Mouse (Mus musculus) forebrain, embryonic 16.5 days (tissue): ENCODE data around the gene Scel. TPM values are rescaled to one million over a fixed set of nuclear protein-coding genes. Genes with fewer than 3 reads are reported as not detected.

Experiments used
- ATAC-seq: fragments of 200-750 bp; cut with Nextera tagmentation; 2 replicates; pipeline ENCODE4 v1.8.0; 2017; ENCODE audit warnings: mild to moderate bottlenecking, moderate library complexity
- H3K27ac ChIP-seq: fragments of 300-500 bp; sonication (generic); 2 replicates; pipeline ENCODE4 v1.5.1; 2014; ENCODE audit warnings: low read length, control low read depth
- H3K27me3 ChIP-seq: fragments of 300-500 bp; sonication (generic); replicated peaks from 2 replicates; pipeline ENCODE4 v1.6.1; 2014; ENCODE audit warnings: low read length; ENCODE audit not compliant: control insufficient read depth, insufficient read depth
- H3K36me3 ChIP-seq: fragments of 300-500 bp; sonication (generic); 2 replicates; pipeline ENCODE4 v1.6.1; 2014; ENCODE audit not compliant: control insufficient read depth, insufficient read depth
- H3K4me1 ChIP-seq: fragments of 300-500 bp; sonication (generic); replicated peaks from 2 replicates; pipeline ENCODE4 v1.6.1; 2014; ENCODE audit warnings: low read length; ENCODE audit not compliant: control insufficient read depth, insufficient read depth
- H3K4me2 ChIP-seq: fragments of 300-500 bp; sonication (generic); 2 replicates; pipeline ENCODE4 v1.6.1; 2014; ENCODE audit warnings: mild to moderate bottlenecking, low read length, control low read depth
- H3K4me3 ChIP-seq: fragments of 300-500 bp; sonication (generic); replicated peaks from 2 replicates; pipeline ENCODE4 v1.5.1; 2014; ENCODE audit warnings: mild to moderate bottlenecking, low read length, control low read depth
- H3K9ac ChIP-seq: fragments of 300-500 bp; sonication (generic); replicated peaks from 2 replicates; pipeline ENCODE4 v1.6.1; 2014; ENCODE audit warnings: low read depth, low read length, control low read depth
- H3K9me3 ChIP-seq: fragments of 300-500 bp; sonication (generic); 2 replicates; pipeline ENCODE4 v1.6.1; 2016; ENCODE audit warnings: low read length; ENCODE audit not compliant: control insufficient read depth
- WGBS: fragments of 180-500 bp; shearing (Covaris S2); extraction: QIAGEN DNeasy Blood & Tissue Kit; methylation state at CpG from one replicate; pipeline ENCODE4 v1.1.7; 2014; 5-methylcytosine and 5-hydroxymethylcytosine counted together
- polyA plus RNA-seq: library from polyadenylated mRNA; unstranded; fragments of >200 nt; fragmentation: Nextera tagmentation; extraction: Ambion mirVana; gene quantifications from 2 replicates; pipeline ENCODE4 v1.2.1, GENCODE M21; 2015

The Scel gene
- polyA plus RNA-seq, 1 experiment from 2014 or later = not detected

- Histone ChIP-seq H3K4me2 (no peak overlapping the region), H3K4me3 (no peak overlapping the region), H3K9me3 (no peaks in the 10 kb centered on the region), H3K27me3 (no peaks in the 10 kb centered on the region), H3K4me1 (0 out of 2 replicates have a peak, but pooled peaks cover 5% of the 10 kb centered on the region), H3K27ac (no peak overlapping the region), H3K9ac (no peak overlapping the region), H3K36me3 (no peaks in the 10 kb centered on the region)
- no peak for ATAC-seq
- WGBS = 86% methylated on average over 7 of the region's 7 CpGs
Observed at GRCm38 (mm10) chr14:103575854-103576253, 62.7 kb downstream of the Scel start.

GRCm38 (mm10) chr14:103577011-103577410, 63.9 kb downstream of the Scel start:
- no peaks in the 10 kb centered on the region for H3K9me3 ChIP-seq
- H3K9ac ChIP-seq = no peak overlapping the region
- H3K4me1 ChIP-seq = no peaks in the 10 kb centered on the region
- no peaks in the 10 kb centered on the region for H3K36me3 ChIP-seq
- H3K27me3 ChIP-seq = no peaks in the 10 kb centered on the region
- no peak overlapping the region for H3K4me3 ChIP-seq
- no peak for ATAC-seq
- no peak overlapping the region for H3K4me2 ChIP-seq
- H3K27ac ChIP-seq = no peak overlapping the region

- no peak for ATAC-seq
Observed at GRCm38 (mm10) chr14:103586662-103587061, 73.5 kb downstream of the Scel start.

GRCm38 (mm10) chr14:103587208-103587900, 74.2 kb downstream of the Scel start:
- H3K4me1 ChIP-seq = 0 out of 2 replicates have a peak, but pooled peaks cover 2% of the 10 kb centered on the region
- no peak overlapping the region for H3K4me3 ChIP-seq
- no peak overlapping the region for H3K4me2 ChIP-seq
- H3K27ac ChIP-seq = no peak overlapping the region
- no peaks in the 10 kb centered on the region for H3K27me3 ChIP-seq
- H3K9me3 ChIP-seq = no peaks in the 10 kb centered on the region; the same call in 1 of the 2 replicates
- H3K9ac ChIP-seq = no peak overlapping the region
- WGBS = 24% methylated on average over 10 of the region's 10 CpGs
- ATAC-seq = peak; percentile 69
- no peaks in the 10 kb centered on the region for H3K36me3 ChIP-seq

More at GRCm38 (mm10) chr14:103586662-103587061, 73.5 kb downstream of the Scel start:
- Histone ChIP-seq H3K4me2 (no peak overlapping the region), H3K27me3 (no peaks in the 10 kb centered on the region), H3K4me1 (0 out of 2 replicates have a peak, but pooled peaks cover 2% of the 10 kb centered on the region), H3K4me3 (no peak overlapping the region), H3K27ac (no peak overlapping the region), H3K36me3 (no peaks in the 10 kb centered on the region), H3K9me3 (no peaks in the 10 kb centered on the region; the same call in 1 of the 2 replicates), H3K9ac (no peak overlapping the region)
- WGBS = 21% methylated on average over 4 of the region's 4 CpGs

- peak overlapping the region; percentile 8 for H3K4me2 ChIP-seq
Observed at GRCm38 (mm10) chr14:103589819-103590218, 76.7 kb downstream of the Scel start.

GRCm38 (mm10) chr14:103595870-103596269, 82.7 kb downstream of the Scel start:
- Histone ChIP-seq H3K36me3 (no peaks in the 10 kb centered on the region), H3K27me3 (no peaks in the 10 kb centered on the region), H3K9me3 (no peaks in the 10 kb centered on the region), H3K4me3 (no peak overlapping the region), H3K4me2 (no peak overlapping the region), H3K27ac (no peak overlapping the region), H3K9ac (no peak overlapping the region), H3K4me1 (no peaks in the 10 kb centered on the region)
- no peak for ATAC-seq
- 64% methylated on average over 5 of the region's 5 CpGs for WGBS

More at GRCm38 (mm10) chr14:103589819-103590218, 76.7 kb downstream of the Scel start:
- H3K27ac ChIP-seq = no peak overlapping the region
- 0 out of 2 replicates have a peak, but pooled peaks cover 2% of the 10 kb centered on the region for H3K4me1 ChIP-seq
- ATAC-seq = peak; percentile 88
- H3K36me3 ChIP-seq = no peaks in the 10 kb centered on the region
- H3K9ac ChIP-seq = no peak overlapping the region
- no peaks in the 10 kb centered on the region for H3K9me3 ChIP-seq
- 50% methylated on average over 7 of the region's 7 CpGs for WGBS
- no peak overlapping the region for H3K4me3 ChIP-seq
- H3K27me3 ChIP-seq = no peaks in the 10 kb centered on the region

- WGBS = 85% methylated on average over 8 of the region's 8 CpGs
- H3K27ac ChIP-seq = no peak overlapping the region
- no peak for ATAC-seq
- H3K9ac ChIP-seq = no peak overlapping the region
- no peak overlapping the region for H3K4me3 ChIP-seq
- no peaks in the 10 kb centered on the region for H3K27me3 ChIP-seq
- H3K36me3 ChIP-seq = no peaks in the 10 kb centered on the region
- no peaks in the 10 kb centered on the region for H3K4me1 ChIP-seq
- H3K9me3 ChIP-seq = no peaks in the 10 kb centered on the region
- no peak overlapping the region for H3K4me2 ChIP-seq
Observed at GRCm38 (mm10) chr14:103608063-103608462, 94.9 kb downstream of the Scel start.

GRCm38 (mm10) chr14:103613573-103614271, 100.6 kb downstream of the Scel start:
- WGBS = 37% methylated on average over 6 of the region's 6 CpGs
- Histone ChIP-seq H3K27ac (peak overlapping the region; percentile 68), H3K4me2 (no peak overlapping the region), H3K9ac (no peak overlapping the region), H3K4me3 (no peak overlapping the region), H3K27me3 (no peaks in the 10 kb centered on the region), H3K4me1 (no peaks in the 10 kb centered on the region), H3K9me3 (no peaks in the 10 kb centered on the region), H3K36me3 (no peaks in the 10 kb centered on the region)
- ATAC-seq = peak; percentile 91

- WGBS = 61% methylated on average over 4 of the region's 4 CpGs
- Histone ChIP-seq H3K4me1 (no peaks in the 10 kb centered on the region), H3K9me3 (no peaks in the 10 kb centered on the region), H3K9ac (no peak overlapping the region), H3K27ac (peak overlapping the region; percentile 68), H3K4me3 (no peak overlapping the region), H3K27me3 (no peaks in the 10 kb centered on the region), H3K36me3 (no peaks in the 10 kb centered on the region), H3K4me2 (no peak overlapping the region)
- peak; percentile 58; the same call in 1 of the 2 replicates for ATAC-seq
Observed at GRCm38 (mm10) chr14:103614272-103614587, 101.1 kb downstream of the Scel start.
